Mouse (Mus musculus): Measurements from ENCODE around the gene Cd24a.

Gene Cd24a

DNA sequence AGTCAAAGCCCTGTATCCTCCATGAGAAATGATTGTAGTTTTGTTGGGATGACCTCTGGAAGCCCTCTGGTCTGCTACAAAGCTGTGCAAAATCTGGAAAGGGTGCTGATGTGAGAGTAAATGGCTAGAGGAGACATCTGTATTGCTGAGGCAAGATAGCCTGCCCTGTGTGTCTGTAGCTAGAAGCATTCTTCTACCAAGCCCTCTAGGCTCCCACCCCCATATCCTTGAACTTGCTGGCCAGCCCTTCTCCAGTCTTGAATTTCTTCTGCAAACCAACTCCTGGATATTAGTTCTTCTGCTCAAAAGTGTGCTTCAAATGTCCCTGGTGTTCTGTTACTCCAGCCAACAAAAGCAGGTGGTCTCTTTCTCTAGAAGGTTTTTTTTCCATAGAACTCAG, 51.8 kb downstream of the Cd24a start:
- no peak for DNase-seq

DNA sequence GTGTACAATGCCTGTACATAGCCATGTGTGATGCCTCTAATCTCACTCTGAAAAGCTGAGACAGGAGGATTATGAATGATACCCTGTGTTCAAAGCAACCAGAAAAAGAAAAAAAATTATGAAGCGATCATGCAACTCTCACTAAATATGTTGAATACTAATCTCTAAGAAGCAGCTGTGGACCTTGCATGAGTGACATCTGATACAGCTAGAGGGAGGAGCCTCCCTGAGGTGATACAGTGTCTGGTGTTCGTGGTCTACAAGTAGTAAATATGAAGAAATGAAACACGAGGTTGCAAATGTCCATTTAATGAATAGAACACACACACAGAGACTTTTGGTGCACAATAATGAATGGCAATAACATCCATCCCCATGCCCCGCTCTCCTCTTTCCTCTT, 52.5 kb downstream of the Cd24a start:
- no peak for DNase-seq

DNA sequence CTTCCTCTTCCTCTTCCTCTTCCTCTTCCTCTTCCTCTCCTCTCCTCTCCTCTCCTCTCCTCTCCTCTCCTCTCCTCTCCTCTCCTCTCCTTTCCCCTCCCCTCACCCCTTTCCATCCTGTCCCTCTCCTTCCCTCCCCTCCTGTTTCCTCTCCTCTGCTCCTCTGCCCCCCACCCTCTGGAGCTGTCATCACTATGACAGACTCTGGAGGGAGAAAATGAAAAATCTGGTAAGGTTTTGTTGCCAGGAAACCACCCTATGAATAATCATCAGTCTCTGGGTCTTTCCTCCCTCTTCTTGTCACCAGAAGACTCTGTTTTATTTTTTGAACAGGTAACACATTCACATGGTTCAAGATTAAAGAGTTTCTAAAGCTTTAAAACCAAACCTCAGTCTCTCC, 53.0 kb downstream of the Cd24a start:
- DNase-seq: no peak

DNA sequence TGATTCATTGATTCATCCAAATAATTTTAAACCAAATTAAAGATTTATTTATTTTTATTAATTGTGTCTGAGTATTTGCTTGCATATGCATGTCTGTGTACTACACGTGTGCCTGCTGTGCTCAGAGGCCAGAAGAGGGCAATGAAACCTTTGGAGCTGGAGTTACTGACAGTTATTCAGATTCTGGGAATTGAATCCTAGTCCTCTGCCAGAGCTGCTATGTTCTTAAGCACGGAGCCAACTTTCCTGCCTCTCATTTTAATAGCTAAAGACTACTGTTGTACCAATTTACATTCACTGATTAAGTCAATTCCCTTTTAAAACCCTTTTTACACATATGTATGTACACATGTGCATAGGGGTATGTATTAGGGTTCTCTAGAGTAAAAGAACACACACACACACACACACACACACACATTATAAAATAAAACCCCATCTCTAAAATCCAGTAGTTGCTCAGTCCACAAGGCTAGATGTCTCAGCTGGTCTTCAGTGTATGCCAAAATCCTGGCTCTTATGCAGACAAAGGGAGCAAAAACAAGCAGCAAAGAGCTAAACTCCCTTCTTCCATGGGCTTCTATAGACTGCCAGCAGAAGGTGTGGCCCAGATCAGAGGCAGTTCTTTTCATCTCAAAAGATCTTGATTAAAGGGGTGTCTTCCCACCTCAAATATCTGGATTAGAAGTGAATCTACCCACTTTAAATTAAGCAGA, 53.7 kb downstream of the Cd24a start:
- no peak for DNase-seq

DNA sequence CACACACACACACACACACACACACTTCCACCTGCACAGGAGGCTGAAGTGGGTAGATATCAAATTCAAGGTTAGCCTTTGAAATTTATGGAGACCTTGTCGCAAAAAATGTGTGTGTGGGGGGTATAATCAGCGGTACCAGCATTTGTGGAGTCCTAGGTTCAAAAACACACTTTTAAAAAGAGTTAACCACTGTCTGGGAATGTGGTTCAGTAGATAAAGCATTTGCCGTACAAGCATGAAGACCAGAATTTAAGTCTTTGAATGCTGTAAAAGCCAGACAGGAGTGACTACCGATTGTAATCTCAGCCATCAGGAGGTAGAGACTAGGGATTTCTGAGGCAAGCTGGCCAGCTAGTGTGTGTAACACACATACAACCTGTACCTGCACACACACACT, 55.0 kb downstream of the Cd24a start:
- DNase-seq: no peak

Measured in cerebellum, adult 9-11 months (tissue).